Mouse (Mus musculus): ENCODE results near the gene Eif3l. TPM values are rescaled to one million over a fixed set of nuclear protein-coding genes. Genes with fewer than 3 reads are reported as not detected.

Gene Eif3l
- total and polyA plus RNA-seq, 3 experiments = 301 to 442 (median 394) TPM

- no peak overlapping the region for H3K27ac ChIP-seq (ENCODE audit: control insufficient read depth, low read depth, low read length)
- H3K9ac ChIP-seq (ENCODE audit: control insufficient read depth, low read depth, low read length, poor library complexity, severe bottlenecking) = no peak overlapping the region
- H3K27me3 ChIP-seq (ENCODE audit: control insufficient read depth in 1 of 2, insufficient read depth in 2 of 2, low read length in 2 of 2) = no peaks in the 10 kb centered on the region
- no peaks in the 10 kb centered on the region for H3K79me2 ChIP-seq (ENCODE audit: control insufficient read depth, insufficient read depth, low read length, poor library complexity)
- no peaks in the 10 kb centered on the region for H3K9me3 ChIP-seq (replicated peaks; ENCODE audit: insufficient read depth, low read length)
- H3K4me1 ChIP-seq (ENCODE audit: control insufficient read depth in 1 of 2, insufficient read depth in 2 of 2, low read length in 2 of 2) = no peaks in the 10 kb centered on the region
- DNase-seq (ENCODE audit: low read depth, low spot score) = no peak
- TF ChIP-seq MYB (IDR thresholded peaks at IDR 0.05; ENCODE audit: low read depth, low read length) (no peak), ZKSCAN1 (IDR thresholded peaks at IDR 0.05; ENCODE audit: low read depth, low read length) (no peak), HCFC1 (IDR thresholded peaks at IDR 0.05; ENCODE audit: low read depth, low read length) (no peak), BHLHE40 (IDR thresholded peaks at IDR 0.05; ENCODE audit: borderline replicate concordance, low read depth, low read length) (no peak), ZNF384 (IDR thresholded peaks at IDR 0.05; ENCODE audit: low read depth, low read length) (no peak), GABPA (IDR thresholded peaks at IDR 0.05; ENCODE audit: low read depth, low read length) (no peak), KAT2A (conservative IDR thresholded peaks at IDR 0.05; ENCODE audit: low read depth, low read length) (no peak), MXI1 (IDR thresholded peaks at IDR 0.05; ENCODE audit: low read depth, low read length) (no peak), ZMIZ1 (IDR thresholded peaks at IDR 0.05; ENCODE audit: low read depth, low read length) (no peak), POLR2AphosphoS2 (IDR thresholded peaks at IDR 0.05; ENCODE audit: low read length) (no peak), ETS1 (IDR thresholded peaks at IDR 0.05; ENCODE audit: low read depth, low read length) (no peak), POLR2A (IDR thresholded peaks at IDR 0.05; ENCODE audit: control insufficient read depth in 1 of 2, insufficient read depth in 1 of 2, low read depth in 1 of 2, low read length in 2 of 2, poor library complexity in 1 of 2) (no peak), MEF2A (IDR thresholded peaks at IDR 0.05; ENCODE audit: extremely low read depth, insufficient replicate concordance, low read depth, low read length, poor library complexity, severe bottlenecking) (no peak)
- no peaks in the 10 kb centered on the region for H3K36me3 ChIP-seq (ENCODE audit: control insufficient read depth in 1 of 2, insufficient read depth in 2 of 2, low read length in 2 of 2)
- H3K4me3 ChIP-seq (ENCODE audit: control insufficient read depth in 1 of 2, insufficient read depth in 1 of 2, low read depth in 2 of 2, low read length in 2 of 2) = no peak overlapping the region
Observed at GRCm38 (mm10) chr15:79135783-79136575, 61.0 kb downstream of the Eif3l start.

- no peak overlapping the region for H3K9ac ChIP-seq (ENCODE audit: control insufficient read depth, low read depth, low read length, poor library complexity, severe bottlenecking)
- peaks cover 3 to 9% of the 10 kb centered on the region in 2 experiments; a peak in 2 of 4 replicates for H3K4me1 ChIP-seq (ENCODE audit: control insufficient read depth in 1 of 2, insufficient read depth in 2 of 2, low read length in 2 of 2)
- peak; percentile 62 for TF ChIP-seq ZNF384 (IDR thresholded peaks at IDR 0.05; ENCODE audit: low read depth, low read length)
- TF ChIP-seq MYC (IDR thresholded peaks at IDR 0.05; ENCODE audit: low read depth, low read length) = peak; percentile 85
- TF ChIP-seq TBP (IDR thresholded peaks at IDR 0.05; ENCODE audit: low read depth, low read length) = no peak
- TF ChIP-seq SMC3 (IDR thresholded peaks at IDR 0.05; ENCODE audit: low read depth, low read length) = 0 out of 2 replicates have a peak, but pooled peaks have one; percentile 14
- TF ChIP-seq SIN3A (IDR thresholded peaks at IDR 0.05; ENCODE audit: low read length) = peak; percentile 45; the same call in 1 of the 2 replicates
- no peak for TF ChIP-seq GATA1 (IDR thresholded peaks at IDR 0.05; ENCODE audit: low read depth, low read length)
- TF ChIP-seq CTCF (IDR thresholded peaks at IDR 0.05 in 2 of 3, conservative IDR thresholded peaks at IDR 0.05 in 1 of 3; ENCODE audit: control insufficient read depth in 1 of 3, insufficient read depth in 1 of 3, low read depth in 2 of 3, low read length in 3 of 3, poor library complexity in 1 of 3, severe bottlenecking in 1 of 3) = peak; percentile 30 to 44 (median 41); a peak in 5 of 6 replicates
- TF ChIP-seq MAFK (IDR thresholded peaks at IDR 0.05; ENCODE audit: borderline replicate concordance, low read depth, low read length) = no peak
- no peaks in the 10 kb centered on the region for H3K27me3 ChIP-seq (ENCODE audit: control insufficient read depth in 1 of 2, insufficient read depth in 2 of 2, low read length in 2 of 2)
- peak; percentile 31 for DNase-seq (ENCODE audit: low read depth, low spot score)
- H3K4me3 ChIP-seq (ENCODE audit: control insufficient read depth in 1 of 2, insufficient read depth in 1 of 2, low read depth in 2 of 2, low read length in 2 of 2) = no peak overlapping the region
- peaks cover 23% of the 10 kb centered on the region for H3K79me2 ChIP-seq (ENCODE audit: control insufficient read depth, insufficient read depth, low read length, poor library complexity)
- H3K9me3 ChIP-seq (replicated peaks; ENCODE audit: insufficient read depth, low read length) = no peaks in the 10 kb centered on the region
- H3K36me3 ChIP-seq (ENCODE audit: control insufficient read depth in 1 of 2, insufficient read depth in 2 of 2, low read length in 2 of 2) = peaks cover 3 to 6% of the 10 kb centered on the region in 2 experiments; a peak in 3 of 4 replicates
- no peak overlapping the region for H3K27ac ChIP-seq (ENCODE audit: control insufficient read depth, low read depth, low read length)
Observed at GRCm38 (mm10) chr15:79139640-79140039, 64.7 kb downstream of the Eif3l start.
